Mouse (Mus musculus) left cerebral cortex, adult 8-10 months (tissue): ENCODE measurements at regions not wholly inside any gene's neighbourhood (a gene's known extent, or its start where the extent isn't known, plus 50 kb on each side); places are given as distances from the start of the nearest gene placed in this dataset.

ENCODE experiments used
- DNase-seq, 2 experiments: peaks; one replicate each; pipeline ENCODE4 v3.0.0; 2022; ENCODE audit warnings: low spot score in 2 of 2

DNA sequence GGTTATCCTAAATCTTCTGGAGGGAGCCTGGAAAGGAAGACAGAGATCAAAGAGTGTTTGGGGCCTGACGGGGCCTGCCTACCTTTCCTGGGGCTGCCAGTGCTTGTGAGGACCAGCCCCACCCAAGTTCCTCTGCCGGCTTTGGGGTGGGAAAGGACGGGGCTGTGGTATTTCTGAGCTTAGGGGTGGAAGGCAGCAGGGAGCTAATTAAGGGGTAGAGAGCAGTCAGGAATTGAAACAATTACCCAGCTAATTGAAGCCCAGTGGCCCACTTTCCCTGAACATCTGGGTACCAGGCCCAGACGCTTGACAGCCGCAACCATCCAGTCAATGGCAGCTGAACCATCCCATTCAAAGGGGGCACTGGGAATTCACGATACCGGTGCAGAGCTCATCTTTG lies 101.2 kb upstream of the Mycn start:
- no peak for DNase-seq

DNA sequence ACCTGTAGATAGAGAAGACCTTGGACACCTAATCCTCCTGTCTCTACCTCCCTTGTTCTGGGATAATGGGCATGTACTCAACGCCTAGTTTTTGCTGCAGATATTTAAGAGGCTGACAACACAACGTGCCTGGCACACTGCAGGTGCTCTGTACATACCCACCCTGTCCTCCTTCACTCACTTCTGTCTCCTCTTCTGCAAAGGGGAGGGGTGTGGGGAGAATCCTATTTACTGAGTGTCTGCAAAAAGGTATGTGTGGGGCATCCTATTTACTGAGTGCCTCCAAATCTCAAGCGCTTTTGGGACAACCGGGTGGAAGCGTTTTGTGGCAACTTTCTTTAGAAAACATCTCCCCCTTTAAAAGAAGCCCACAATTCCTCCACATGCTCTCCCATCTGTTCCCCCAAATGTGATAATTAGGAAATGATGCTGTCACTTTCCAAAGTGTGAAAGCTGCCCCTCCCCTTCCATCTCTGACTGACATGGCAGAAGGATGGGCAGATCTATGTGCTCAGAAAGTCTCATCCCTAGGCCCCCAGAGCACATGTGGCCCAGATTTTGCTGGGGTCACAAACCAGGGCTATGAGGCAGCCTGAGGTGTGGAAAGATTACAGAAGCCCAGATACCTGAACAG lies 93.5 kb upstream of the Mycn start:
- DNase-seq = no peak

DNA sequence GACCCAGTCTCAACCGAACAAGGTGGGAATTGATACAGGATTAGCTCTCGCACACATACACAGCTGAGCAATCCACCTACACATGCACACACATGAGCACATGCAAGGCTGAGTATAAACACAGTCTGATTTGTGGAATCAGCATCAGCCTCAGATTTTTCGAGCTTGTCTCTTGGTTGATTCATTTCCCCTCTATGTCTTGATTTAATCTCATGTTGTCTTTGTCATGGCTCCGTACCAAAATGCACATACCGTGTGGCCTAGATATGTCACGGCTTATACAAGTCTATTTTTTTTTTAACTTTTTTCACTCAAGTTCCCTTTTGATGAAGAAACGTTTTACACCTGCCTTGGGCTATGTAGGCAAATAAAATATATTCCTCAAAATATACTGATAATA lies 88.6 kb upstream of the Mycn start:
- no peak for DNase-seq

DNA sequence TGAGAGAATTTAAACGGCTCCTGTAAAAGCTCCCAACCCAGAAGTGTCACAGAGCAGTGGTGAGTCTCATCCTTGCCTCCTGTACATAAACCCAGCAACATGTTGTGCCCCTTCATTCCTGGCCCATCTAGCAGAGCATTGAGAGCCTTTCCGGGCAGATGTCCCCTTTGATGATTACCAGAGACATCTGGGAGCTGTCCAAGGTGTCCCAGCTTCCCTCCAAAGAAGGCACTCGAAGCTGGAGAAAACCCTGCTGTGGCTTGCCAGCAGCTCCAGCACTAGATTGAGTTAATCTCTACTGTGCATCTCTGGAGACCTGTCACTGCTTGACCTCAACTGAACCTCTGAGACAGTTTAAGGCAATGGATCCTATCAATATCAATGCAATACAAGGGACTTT lies 86.4 kb upstream of the Mycn start:
- DNase-seq = no peak

DNA sequence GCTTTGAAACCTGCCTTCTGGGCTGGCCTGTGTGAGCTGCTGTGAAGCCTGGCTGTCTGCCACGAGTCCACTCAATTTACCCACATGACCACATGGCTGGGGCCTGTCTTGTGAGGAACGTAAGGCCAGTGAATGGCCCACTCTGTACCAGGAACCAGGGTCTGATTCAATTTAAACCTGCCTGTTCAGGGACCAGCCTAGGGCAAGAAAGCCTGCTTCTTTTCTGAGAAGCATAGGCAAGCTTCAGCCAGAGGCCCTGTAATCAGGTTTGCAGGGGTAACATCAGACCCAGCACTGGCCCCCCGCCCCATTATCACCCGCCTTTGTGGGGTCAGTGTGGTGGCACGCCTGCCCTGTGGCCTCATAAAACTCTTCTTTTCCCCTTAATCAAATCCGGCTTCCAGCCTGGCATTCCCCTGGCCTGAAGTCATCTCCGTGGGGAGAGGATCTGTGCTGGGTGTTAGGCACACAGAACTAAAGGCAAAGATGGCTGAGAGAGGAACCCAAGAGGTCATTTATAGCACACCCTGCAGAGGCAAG lies 84.4 kb upstream of the Mycn start:
- no peak for DNase-seq

DNA sequence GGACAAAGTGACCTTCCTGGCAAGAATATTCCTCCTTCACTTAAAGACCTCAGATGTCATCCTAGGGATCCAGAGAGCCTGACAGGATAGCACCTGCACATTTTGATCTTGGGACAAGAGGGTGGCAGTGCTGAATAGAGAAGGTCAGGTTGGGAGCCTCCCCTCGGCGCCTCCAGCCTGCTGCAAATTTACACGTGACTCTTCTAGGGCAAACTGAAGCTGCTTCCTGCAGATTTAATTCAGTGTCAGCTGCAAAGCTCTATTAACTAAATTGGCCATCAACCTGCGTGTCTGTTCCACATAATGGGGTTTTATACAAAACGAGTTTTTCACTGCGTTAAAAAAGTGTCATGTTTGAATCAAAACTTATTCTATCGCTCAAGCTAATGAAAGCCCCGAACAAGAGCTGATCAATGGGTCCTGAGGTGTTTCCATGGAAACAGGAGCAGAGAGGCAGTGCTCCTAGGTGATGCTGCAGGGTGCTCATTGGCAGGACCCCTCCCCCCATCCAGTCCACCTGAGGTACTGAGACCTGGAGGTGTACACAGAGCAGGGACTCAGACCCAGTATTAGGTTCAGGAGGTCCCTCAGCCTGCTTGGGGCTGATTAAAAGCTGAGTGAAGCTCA lies 82.6 kb upstream of the Mycn start:
- no peak for DNase-seq

DNA sequence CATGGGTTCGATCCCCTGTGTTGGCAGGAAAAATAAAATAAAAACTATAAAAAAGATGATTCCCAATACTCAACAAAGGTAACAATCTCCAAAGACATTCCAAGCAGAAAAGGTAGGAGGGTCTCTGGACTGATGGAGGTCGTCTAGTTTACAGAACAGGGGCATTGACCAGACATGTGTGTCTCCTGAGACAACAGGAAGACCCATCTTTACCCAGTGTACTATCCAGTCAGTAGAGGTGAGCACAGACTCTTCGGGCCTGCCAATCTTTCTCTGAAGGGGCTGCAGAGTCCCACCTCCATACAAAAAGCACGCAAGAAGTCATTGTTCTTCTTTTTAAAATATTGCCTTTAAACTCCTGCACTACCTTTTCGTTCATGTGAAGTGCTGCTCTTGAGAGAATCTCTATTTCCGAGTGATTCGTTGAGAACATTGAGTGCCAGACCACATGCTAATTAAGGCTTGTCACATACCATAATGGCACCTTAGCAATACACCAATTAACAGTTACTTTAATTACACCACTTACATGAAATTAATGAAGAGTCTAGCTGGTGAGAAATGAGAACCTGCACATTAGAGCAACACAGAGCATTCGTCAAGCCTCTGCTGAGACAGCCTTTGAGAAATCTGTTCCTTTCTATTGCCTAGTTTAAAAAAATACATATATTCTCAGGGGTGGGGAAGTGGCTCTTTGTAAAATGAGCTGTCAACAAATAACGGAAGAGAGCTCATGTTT lies 69.5 kb upstream of the Mycn start:
- no peak for DNase-seq

DNA sequence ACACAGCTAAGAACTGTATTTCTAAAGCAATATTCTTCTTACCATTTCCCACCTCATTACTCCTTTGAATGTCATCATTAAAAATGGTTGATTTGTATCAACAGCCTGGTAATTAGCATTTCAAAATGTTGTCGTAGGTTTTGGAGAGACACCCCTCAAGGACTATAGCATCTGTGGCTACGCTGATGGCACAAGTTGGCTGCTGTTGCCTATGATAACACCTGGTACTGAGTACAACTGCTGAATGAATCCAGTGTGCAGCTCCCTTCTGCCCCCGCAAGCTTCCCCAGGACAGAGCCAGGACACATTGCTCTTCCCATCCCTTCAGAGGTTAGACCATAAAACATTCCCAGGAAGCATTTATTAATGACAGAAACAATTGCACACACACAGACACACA lies 68.7 kb upstream of the Mycn start:
- DNase-seq = no peak

DNA sequence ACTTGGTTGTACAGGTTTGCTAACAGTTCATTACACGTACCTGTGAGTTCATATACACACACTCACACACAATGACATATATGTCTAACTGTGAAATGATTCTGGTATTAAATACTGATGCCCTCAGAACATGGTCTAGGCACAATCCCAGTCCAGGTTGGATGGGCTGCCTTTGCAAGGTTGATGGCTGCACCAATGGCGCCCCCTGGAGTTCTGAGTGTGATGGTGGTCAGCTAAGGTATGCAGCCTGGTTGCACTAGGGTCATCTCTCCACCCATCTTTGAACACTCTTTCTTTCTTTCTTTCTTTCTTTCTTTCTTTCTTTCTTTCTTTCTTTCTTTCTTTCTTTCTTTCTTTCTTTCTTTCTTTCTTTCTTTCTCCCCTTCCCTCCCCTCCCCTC lies 67.8 kb upstream of the Mycn start:
- no peak for DNase-seq

DNA sequence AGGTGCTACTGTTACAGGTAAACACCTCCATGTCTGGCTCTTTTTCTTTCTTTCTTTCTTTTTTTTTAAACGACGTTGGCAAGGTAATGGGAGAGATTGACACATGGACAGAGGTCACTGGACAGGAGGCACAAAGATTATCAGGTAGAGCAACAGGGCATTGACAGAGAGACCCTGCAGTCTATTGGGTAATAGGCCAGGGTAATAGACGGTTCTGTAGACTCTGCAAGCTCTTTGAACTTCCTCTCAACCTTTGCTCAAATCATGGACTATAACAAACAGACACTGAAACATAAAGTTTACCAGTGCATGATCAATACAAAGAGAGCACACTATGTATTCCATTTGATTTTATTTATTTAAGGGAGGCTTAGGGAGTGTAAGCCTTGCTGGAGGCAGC lies 61.0 kb upstream of the Mycn start:
- no peak for DNase-seq

DNA sequence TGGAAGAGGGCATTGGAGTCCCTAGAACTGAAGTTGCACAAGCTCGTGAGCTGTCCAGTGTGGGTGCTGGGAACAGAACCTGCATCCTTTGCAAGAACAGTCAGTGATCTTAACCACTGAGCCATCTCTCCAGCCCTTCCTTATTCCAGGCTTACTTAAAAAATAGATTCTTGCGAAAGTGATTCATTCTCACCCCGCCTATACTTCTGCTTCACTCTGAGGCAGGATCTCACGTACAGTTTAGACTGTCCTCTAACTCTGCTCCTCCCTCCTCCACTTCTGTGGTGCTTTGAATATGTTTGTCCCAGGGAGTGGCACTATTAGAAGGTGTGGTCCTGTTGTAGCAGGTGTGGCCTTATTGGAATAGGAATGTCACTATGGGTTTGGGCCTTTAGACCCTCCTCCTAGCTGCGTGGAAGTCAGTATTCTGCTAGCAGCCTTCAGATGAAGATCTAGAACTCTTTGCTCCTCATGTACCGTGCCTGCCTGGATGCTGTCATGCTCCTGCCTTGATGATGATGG lies 60.4 kb upstream of the Mycn start:
- DNase-seq = no peak

DNA sequence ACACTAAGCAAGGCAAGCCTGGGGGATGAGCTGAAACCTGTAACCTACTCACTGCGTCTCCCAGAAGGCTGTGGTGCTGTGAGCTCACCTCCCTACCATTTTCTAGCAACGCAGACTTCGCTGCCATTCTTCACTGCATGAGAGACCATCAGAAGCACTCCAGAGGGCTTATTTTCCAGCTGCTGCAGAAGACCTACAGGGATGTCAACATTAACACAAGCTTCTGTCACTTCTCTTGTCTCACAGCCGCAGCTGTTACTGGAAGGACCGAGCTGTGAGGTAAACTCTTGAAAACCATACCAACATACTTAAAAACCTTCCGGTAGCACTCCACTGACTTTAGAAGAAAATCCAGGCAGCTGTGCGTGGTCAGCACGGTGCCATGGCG lies 54.3 kb upstream of the Mycn start:
- DNase-seq = no peak

DNA sequence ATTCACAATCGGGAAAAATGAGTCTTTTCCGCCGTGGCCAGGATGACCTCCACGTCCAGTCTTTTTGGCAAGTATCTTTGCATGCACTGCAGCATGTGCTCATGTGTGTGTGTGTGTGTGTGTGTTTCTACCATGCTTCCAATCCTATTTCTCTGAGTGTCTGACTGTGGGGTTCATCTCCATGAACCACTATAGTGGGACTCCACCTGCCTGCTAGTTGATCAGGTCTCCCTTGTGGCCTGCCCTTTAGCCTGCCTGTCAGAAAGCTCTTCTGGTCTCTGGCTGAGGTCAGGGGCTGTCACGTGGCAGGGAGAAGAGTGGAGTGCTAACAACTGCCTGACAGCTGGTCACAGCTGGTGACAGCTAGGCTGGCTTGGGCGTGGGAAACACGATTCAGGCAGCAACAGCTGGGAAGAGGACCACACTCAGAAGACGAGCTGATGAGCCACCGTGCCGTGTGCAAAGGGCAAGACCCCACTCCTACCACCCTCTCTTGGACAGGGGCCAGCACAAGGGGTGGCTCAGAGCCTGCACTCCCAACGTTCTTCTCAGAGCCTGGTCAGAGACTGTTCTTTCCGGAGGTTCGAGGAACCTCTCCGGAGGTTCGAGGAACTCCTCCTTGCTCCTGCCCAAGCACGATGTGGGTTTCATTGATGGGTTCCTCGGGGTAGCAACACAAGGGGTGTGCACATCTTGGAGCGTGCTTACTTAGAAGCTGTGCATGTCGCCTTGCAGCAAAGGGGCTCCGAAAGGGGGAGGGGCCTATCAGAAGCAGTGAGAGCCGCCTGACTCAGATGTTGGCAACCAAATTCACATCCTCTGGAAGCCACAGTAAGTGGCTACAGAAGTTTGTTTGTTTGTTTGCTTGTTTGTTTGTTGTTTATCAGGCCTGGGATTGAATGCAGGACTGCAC lies 53.6 kb upstream of the Mycn start:
- DNase-seq = no peak

DNA sequence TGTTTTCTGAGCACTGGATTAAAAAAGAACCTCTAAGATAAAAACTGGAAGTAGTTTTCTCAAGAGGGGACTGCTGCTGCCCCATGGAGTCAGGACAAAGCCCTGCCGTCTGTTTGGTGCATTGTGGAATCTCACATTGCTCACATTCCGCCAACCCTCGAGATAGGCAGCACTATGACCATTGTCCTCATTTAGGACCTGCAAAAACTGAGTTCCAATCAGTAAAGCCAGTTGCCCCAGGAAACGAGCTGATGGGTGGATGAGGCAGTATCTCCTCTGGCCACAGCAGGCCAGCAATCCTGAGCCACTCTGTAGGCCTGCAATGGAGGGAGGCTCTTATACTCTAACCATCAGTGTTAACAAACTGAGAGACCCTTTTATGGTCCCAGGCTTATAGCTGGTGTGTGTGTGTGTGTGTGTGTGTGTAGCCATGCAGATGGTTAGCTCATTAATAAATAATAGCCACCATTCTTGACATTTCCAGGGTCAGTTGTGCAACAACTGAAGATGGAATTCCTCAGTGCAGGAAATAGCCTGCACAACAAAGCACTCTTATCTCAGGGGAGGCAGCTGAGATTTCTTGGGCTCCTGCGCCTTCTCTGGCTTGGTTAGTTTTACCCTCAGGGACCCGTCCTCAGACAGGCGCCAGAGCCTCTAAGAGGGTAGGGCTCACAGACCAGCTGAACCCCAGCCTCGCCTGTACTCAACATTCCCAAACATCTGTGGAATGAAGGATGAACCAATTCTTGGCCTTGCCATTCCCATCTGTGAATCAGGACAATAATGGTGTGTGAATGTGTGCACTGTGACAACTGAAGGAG lies 52.4 kb upstream of the Mycn start:
- no peak for DNase-seq
